Mouse (Mus musculus): Measurements from ENCODE around the gene Clmp.
"Not testable (repeated sequence)": the region's sequence is repeated elsewhere in the genome, so short reads cannot be mapped to it uniquely, and the experiment has no call there.

Clmp gene

GRCm38 (mm10) chr9:40776044-40776443 is 90.3 kb downstream of the Clmp start:
- DNase-seq (ENCODE audit: low spot score in 2 of 2) = no peak

DNA sequence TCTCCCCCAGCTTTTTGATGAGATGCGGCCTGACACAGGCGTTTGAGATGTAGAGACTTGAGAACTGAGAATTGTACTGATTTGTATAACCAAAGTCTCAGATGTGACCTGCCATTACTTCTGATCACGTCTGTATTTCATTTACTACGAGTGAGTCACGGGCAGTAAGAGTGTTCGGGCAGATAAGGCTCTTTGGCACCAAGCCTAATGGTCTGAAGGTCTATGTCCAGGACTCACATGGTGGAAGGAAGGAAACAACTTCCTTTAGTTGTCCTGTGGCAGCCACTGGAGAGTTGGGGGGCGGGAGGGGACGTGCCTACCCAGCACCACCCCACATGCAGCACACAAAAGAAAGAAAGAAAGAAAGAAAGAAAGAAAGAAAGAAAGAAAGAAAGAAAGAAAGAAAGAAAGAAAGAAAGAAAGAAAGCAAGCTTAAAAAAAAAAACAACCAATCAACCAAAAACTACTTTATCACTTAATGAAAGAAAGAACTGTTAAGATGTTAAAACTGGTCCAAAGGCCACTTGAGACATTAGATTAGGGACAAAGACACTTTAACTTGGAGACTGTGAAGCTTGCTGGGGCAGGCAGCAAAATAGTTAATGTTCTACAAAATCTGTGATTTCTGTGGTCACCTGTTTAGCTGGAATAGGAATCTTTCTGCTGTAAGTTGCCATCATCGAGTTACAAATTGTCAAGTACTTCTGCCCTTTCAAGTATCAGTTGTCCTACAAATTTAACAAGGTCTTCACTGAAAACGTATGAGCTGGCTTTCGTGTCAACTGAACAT is 90.9 kb downstream of the Clmp start:
- no peak for DNase-seq (ENCODE audit: low spot score in 2 of 2)

DNA sequence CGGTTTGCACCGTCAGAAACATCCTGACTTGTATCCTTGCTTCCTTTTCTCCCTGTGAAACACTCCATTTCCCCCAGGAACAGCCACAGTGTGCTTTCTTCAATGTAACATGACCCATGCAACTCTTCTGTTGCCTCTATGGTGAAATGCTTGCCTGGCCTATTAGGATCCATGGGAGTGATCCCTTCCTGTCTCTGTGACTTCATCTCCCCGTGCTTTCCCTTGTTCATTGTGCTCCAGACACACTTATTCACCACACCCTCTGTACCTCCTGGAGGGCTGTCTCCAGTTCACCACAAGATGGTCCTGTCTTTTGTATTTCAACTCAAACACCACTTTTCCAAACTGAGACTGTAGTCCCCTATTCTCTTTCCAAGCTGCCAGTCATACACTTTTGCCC is 94.3 kb downstream of the Clmp start:
- DNase-seq (ENCODE audit: low spot score in 2 of 2) = no peak

DNA sequence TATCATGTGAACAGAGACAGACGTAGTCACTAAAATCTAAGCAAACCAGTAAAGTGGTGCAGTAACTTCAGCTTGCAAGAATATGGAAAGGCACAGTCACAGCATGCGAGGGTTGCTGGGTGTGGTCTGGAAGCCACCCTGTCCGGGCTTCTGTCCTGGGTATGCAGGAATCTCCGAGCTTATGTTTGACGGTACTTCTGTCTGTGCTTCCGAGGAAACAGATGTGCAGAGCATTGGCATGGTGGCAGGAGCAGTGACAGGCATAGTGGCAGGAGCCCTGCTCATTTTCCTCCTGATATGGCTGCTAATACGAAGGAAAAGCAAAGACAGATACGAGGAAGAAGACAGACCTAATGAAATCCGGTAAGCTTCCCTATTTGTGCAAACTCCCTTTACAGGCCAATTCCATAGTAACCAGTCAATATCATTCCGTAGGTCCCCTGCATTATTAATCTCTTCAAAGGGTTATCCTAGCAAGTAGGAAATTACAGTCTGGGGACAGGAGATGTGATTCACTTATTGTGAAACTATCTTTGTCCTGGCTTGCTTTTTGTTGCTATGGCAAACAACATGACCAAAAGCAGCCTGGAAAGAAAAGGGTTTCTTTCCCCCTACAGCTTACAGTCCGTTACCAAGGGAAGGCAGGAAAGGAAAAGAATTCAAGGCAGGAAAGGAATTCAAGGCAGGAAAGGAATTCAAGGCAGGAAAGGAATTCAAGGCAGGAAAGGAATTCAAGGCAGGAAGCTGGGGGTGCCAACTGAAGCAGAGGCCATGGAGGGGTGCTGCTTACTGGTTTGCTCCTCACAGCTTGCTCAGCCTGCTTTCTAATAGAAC is 95.3 kb downstream of the Clmp start:
- no peak for DNase-seq (ENCODE audit: low spot score in 2 of 2)

- peak; percentile 33 to 49 for DNase-seq (ENCODE audit: low spot score in 2 of 2)
Measured at GRCm38 (mm10) chr9:40781726-40782581, 96.2 kb downstream of the Clmp start.

GRCm38 (mm10) chr9:40783641-40784373 is 98.0 kb downstream of the Clmp start:
- DNase-seq (ENCODE audit: low spot score in 2 of 2) = peak; percentile 85 to 90

DNA sequence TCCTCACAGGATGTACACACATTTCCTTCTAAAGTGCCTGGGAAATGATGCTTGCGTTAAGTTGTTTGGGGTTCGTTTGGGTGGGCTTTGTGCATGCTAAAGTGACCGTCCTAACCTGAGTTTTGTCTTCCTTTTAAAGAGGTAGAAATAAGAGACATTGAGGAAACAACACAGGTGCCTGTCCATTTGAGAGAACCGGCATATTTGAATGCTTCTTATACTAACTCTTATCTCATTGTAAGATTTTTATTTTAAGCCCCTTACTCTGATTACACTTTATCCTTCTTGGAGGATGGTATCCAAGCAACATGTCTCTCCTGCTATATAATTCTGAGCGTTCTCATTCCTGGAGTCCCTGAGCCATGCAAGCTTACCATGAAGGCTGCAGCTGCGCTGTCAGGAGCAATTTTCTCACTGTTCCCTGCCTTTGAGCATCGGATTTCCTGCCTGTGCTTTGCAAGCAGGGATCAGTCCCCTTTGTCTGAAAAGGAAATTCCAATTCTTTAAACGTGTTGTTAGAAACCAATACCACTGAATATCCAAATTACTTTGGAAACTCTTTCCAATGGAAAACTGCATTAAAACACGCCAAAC is 98.7 kb downstream of the Clmp start:
- DNase-seq (ENCODE audit: low spot score in 2 of 2) = no peak

GRCm38 (mm10) chr9:40785452-40785851 is 99.7 kb downstream of the Clmp start:
- no peak for DNase-seq (ENCODE audit: low spot score in 2 of 2)

- not testable (repeated sequence) for DNase-seq (ENCODE audit: low spot score in 2 of 2)
Measured at GRCm38 (mm10) chr9:40786820-40787219, 101.1 kb downstream of the Clmp start.

DNA sequence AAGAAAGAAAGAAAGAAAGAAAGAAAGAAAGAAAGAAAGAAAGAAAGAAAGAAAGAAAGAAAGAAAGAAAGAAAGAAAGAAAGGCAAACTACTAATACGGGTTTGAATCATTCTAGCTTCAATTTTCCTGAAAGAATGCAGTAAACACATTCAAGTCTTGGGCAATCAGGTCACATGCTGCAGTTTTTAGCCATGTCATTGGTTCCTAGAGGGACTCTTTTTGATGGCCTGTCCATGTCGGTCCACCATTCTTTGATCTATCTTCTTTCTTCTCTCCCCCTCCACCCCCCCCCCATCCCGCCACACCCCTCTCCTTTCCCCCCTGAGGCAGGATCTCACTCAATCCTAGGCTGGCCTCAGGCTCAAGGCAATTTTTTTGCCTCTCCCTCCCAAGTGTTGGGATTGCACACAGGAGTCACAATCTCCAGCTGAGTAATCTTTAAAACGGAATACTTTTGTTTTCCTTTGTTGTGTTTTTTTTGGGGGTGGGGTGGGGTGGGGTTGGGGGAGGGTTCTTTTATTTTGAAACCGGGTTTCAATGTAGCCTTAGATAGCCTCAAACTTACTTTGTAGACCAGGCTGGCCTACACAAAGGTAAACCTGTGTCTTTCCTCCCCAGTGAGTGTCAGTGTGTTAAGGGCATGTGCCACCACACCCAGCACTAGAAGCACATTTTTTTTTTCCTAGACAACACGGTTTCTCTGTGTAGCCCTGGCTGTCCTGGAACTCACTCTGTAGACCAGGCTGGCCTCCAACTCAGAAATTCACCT is 106.3 kb downstream of the Clmp start:
- DNase-seq (ENCODE audit: low spot score in 2 of 2) = no peak

DNA sequence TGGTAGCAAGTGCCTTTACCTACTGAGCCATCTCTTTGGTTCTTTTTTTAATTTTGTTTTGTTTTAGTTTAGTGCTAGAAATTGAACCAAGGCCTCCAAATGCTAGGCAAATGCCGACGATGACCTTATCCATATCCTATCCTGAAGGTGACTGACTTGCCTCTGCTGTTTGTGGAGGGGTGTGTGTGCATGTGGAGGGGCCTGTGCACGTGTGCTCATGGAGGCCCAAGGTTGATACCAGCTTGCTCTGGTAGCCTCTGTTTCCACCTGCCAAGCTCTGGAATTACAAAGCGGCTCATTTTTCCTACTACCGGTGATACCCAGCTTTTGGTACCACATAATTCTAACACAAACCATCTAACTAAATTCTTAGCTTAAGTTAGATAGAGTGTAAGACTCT is 107.8 kb downstream of the Clmp start:
- DNase-seq (ENCODE audit: low spot score in 2 of 2) = no peak

DNA sequence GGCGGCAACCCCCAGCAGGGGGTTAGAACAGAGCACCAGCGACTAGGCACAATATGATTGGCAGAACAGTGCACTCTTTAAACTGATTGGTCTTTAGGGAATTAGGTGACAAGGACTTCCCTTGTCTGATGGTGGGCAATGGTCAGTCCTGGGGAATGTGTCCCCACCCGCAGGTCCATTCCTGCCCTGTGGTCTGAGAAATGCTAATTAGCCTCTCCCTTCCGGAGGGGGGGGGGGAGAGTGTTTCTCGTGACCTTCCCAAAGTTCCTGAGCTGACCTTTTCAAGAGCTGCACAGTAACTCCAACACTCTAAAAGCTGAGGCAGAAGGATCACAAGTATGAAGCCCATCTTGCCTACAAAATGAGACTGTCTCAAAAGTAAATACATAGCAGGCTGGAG is 108.5 kb downstream of the Clmp start:
- no peak for DNase-seq (ENCODE audit: low spot score in 2 of 2)

GRCm38 (mm10) chr9:40794926-40795325 is 109.2 kb downstream of the Clmp start:
- no peak for DNase-seq (ENCODE audit: low spot score in 2 of 2)

GRCm38 (mm10) chr9:40795562-40795961 is 109.8 kb downstream of the Clmp start:
- DNase-seq (ENCODE audit: low spot score in 2 of 2) = no peak

- no peak for DNase-seq (ENCODE audit: low spot score in 2 of 2)
Measured at GRCm38 (mm10) chr9:40796054-40796453, 110.3 kb downstream of the Clmp start.

GRCm38 (mm10) chr9:40798247-40798960 is 112.6 kb downstream of the Clmp start:
- DNase-seq (ENCODE audit: low spot score in 2 of 2) = no peak

DNA sequence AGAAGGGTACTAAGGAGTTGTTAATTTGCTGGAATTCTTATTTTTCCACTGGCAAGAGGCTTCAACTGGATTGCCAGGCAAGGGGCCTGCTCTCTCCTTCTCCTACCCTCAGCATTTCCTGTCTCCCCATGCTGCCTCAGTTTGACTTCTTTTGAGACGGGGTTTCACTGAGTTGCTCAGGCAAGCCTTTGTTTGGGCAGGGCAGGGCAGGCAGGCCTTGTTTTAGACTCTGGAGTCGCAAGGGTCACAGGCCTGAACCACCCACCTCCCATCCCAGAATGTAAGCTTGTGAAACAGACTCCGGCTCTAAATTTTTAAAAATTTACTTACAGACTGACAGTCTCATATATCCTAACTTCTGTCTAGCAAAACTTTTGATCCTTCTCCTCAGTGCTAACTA is 113.3 kb downstream of the Clmp start:
- DNase-seq (ENCODE audit: low spot score in 2 of 2) = no peak

- peak; percentile 72 to 74 for DNase-seq (ENCODE audit: low spot score in 2 of 2)
Measured at GRCm38 (mm10) chr9:40799837-40800501, 114.2 kb downstream of the Clmp start.

Data from spleen, postnatal 36 days (tissue).